Mouse (Mus musculus): ENCODE measurements around the gene Helb. TPM values are rescaled to one million over a fixed set of nuclear protein-coding genes. Genes with fewer than 3 reads are reported as not detected.

Helb gene
- polyA plus RNA-seq (2015; fragmentation: Nextera tagmentation; extraction: Ambion mirVana): 4.6 and 4.9 TPM in 2 replicates

GRCm38 (mm10) chr10:120112507-120113396 lies at the start of gene Helb:
TSS of gene Helb (minus strand) at chr10:120112987.
- no peaks in the 10 kb centered on the region for H3K36me3 ChIP-seq (ENCODE audit: poor library complexity, severe bottlenecking)
- H3K27ac ChIP-seq: peak within 1 kb of the TSS; percentile 63
- under 1% methylated on average over 55 of the region's 55 CpGs for whole genome bisulfite sequencing
- peak within 1 kb of the TSS; percentile 72 for H3K9ac ChIP-seq
- peaks cover 10% of the 10 kb centered on the region; the same call in 1 of the 2 replicates for H3K4me1 ChIP-seq
- H3K27me3 ChIP-seq: 0 out of 2 replicates have a peak, but pooled peaks cover 3% of the 10 kb centered on the region
- H3K9me3 ChIP-seq (replicated peaks): 0 out of 2 replicates have a peak, but pooled peaks cover 6% of the 10 kb centered on the region
- H3K4me2 ChIP-seq: peak within 1 kb of the TSS; percentile 80
- ATAC-seq: peak; percentile 99
- H3K4me3 ChIP-seq: peak within 1 kb of the TSS; percentile 70

- H3K4me1 ChIP-seq: no peaks in the 10 kb centered on the region
- no peak overlapping the region for H3K9ac ChIP-seq
- ATAC-seq: no peak
- WGBS: 84% methylated on average over 9 of the region's 9 CpGs
- no peaks in the 10 kb centered on the region for H3K27me3 ChIP-seq
- no peak overlapping the region for H3K27ac ChIP-seq
- H3K4me2 ChIP-seq: no peak overlapping the region
- H3K9me3 ChIP-seq (replicated peaks): no peaks in the 10 kb centered on the region
- no peak overlapping the region for H3K4me3 ChIP-seq
- no peaks in the 10 kb centered on the region for H3K36me3 ChIP-seq (ENCODE audit: poor library complexity, severe bottlenecking)
Measured at GRCm38 (mm10) chr10:120160533-120160932, 47.7 kb upstream of the Helb start.

GRCm38 (mm10) chr10:120153911-120154310 lies 41.1 kb upstream of the Helb start:
- no peaks in the 10 kb centered on the region for H3K36me3 ChIP-seq (ENCODE audit: poor library complexity, severe bottlenecking)
- no peak for ATAC-seq
- no peaks in the 10 kb centered on the region; the same call in 1 of the 2 replicates for H3K9me3 ChIP-seq (replicated peaks)
- no peaks in the 10 kb centered on the region for H3K27me3 ChIP-seq
- H3K4me3 ChIP-seq: no peak overlapping the region
- no peak overlapping the region for H3K4me2 ChIP-seq
- WGBS: 90% methylated on average over 2 of the region's 2 CpGs
- no peak overlapping the region for H3K27ac ChIP-seq
- H3K9ac ChIP-seq: no peak overlapping the region
- no peaks in the 10 kb centered on the region for H3K4me1 ChIP-seq

GRCm38 (mm10) chr10:120151672-120152071 lies 38.9 kb upstream of the Helb start:
- no peak for ATAC-seq
- Histone ChIP-seq H3K4me2 (no peak overlapping the region), H3K9ac (no peak overlapping the region), H3K27me3 (no peaks in the 10 kb centered on the region), H3K36me3 (ENCODE audit: poor library complexity, severe bottlenecking) (no peaks in the 10 kb centered on the region), H3K4me3 (no peak overlapping the region), H3K9me3 (replicated peaks) (no peaks in the 10 kb centered on the region; the same call in 1 of the 2 replicates), H3K27ac (no peak overlapping the region), H3K4me1 (no peaks in the 10 kb centered on the region)
- 95% methylated on average over 7 of the region's 7 CpGs for WGBS

GRCm38 (mm10) chr10:120140916-120141516 lies 28.2 kb upstream of the Helb start:
- Histone ChIP-seq H3K4me2 (no peak overlapping the region), H3K4me3 (no peak overlapping the region), H3K4me1 (no peaks in the 10 kb centered on the region), H3K27ac (no peak overlapping the region), H3K27me3 (no peaks in the 10 kb centered on the region), H3K36me3 (ENCODE audit: poor library complexity, severe bottlenecking) (no peaks in the 10 kb centered on the region), H3K9ac (no peak overlapping the region), H3K9me3 (replicated peaks) (peaks cover 13% of the 10 kb centered on the region)
- no peak for ATAC-seq
- 74% methylated on average over 10 of the region's 10 CpGs for WGBS

GRCm38 (mm10) chr10:120140193-120140592 lies 27.4 kb upstream of the Helb start:
- Histone ChIP-seq H3K9me3 (replicated peaks) (peaks cover 13% of the 10 kb centered on the region), H3K4me3 (no peak overlapping the region), H3K9ac (no peak overlapping the region), H3K27me3 (no peaks in the 10 kb centered on the region), H3K27ac (no peak overlapping the region), H3K36me3 (ENCODE audit: poor library complexity, severe bottlenecking) (no peaks in the 10 kb centered on the region), H3K4me1 (no peaks in the 10 kb centered on the region), H3K4me2 (no peak overlapping the region)
- WGBS: 64% methylated on average over 4 of the region's 4 CpGs
- no peak for ATAC-seq

- Histone ChIP-seq H3K4me1 (no peaks in the 10 kb centered on the region), H3K36me3 (ENCODE audit: poor library complexity, severe bottlenecking) (no peaks in the 10 kb centered on the region), H3K9ac (no peak overlapping the region), H3K4me2 (no peak overlapping the region), H3K9me3 (replicated peaks) (no peaks in the 10 kb centered on the region), H3K4me3 (no peak overlapping the region), H3K27me3 (no peaks in the 10 kb centered on the region), H3K27ac (no peak overlapping the region)
- ATAC-seq: no peak
- 89% methylated on average over 12 of the region's 12 CpGs for WGBS
Measured at GRCm38 (mm10) chr10:120136020-120136562, 23.3 kb upstream of the Helb start.

- Histone ChIP-seq H3K4me3 (no peak overlapping the region), H3K27ac (no peak overlapping the region), H3K4me2 (no peak overlapping the region), H3K36me3 (ENCODE audit: poor library complexity, severe bottlenecking) (no peaks in the 10 kb centered on the region), H3K9me3 (replicated peaks) (no peaks in the 10 kb centered on the region), H3K4me1 (no peaks in the 10 kb centered on the region), H3K27me3 (no peaks in the 10 kb centered on the region), H3K9ac (no peak overlapping the region)
- WGBS: 59% methylated on average over 11 of the region's 11 CpGs
- ATAC-seq: no peak
Measured at GRCm38 (mm10) chr10:120133697-120134096, 20.9 kb upstream of the Helb start.

- H3K4me3 ChIP-seq: no peak overlapping the region
- WGBS: 66% methylated on average over 16 of the region's 16 CpGs
- no peaks in the 10 kb centered on the region for H3K36me3 ChIP-seq (ENCODE audit: poor library complexity, severe bottlenecking)
- H3K4me2 ChIP-seq: no peak overlapping the region
- no peaks in the 10 kb centered on the region for H3K4me1 ChIP-seq
- H3K9me3 ChIP-seq (replicated peaks): no peaks in the 10 kb centered on the region
- no peak overlapping the region for H3K9ac ChIP-seq
- ATAC-seq: no peak
- no peak overlapping the region for H3K27ac ChIP-seq
- no peaks in the 10 kb centered on the region for H3K27me3 ChIP-seq
Measured at GRCm38 (mm10) chr10:120130621-120131020, 17.8 kb upstream of the Helb start.

- WGBS: 56% methylated on average over 13 of the region's 13 CpGs
- H3K4me2 ChIP-seq: no peak overlapping the region
- H3K36me3 ChIP-seq (ENCODE audit: poor library complexity, severe bottlenecking): no peaks in the 10 kb centered on the region
- no peaks in the 10 kb centered on the region for H3K4me1 ChIP-seq
- H3K27me3 ChIP-seq: no peaks in the 10 kb centered on the region
- H3K9me3 ChIP-seq (replicated peaks): no peaks in the 10 kb centered on the region
- H3K4me3 ChIP-seq: no peak overlapping the region
- H3K27ac ChIP-seq: no peak overlapping the region
- ATAC-seq: no peak
- H3K9ac ChIP-seq: no peak overlapping the region
Measured at GRCm38 (mm10) chr10:120128601-120129277, 16.0 kb upstream of the Helb start.

- 82% methylated on average over 10 of the region's 10 CpGs for WGBS
- no peak for ATAC-seq
- H3K27ac ChIP-seq: no peak overlapping the region
- H3K36me3 ChIP-seq (ENCODE audit: poor library complexity, severe bottlenecking): no peaks in the 10 kb centered on the region
- H3K9ac ChIP-seq: no peak overlapping the region
- no peak overlapping the region for H3K4me2 ChIP-seq
- H3K27me3 ChIP-seq: no peaks in the 10 kb centered on the region
- no peak overlapping the region for H3K4me3 ChIP-seq
- H3K9me3 ChIP-seq (replicated peaks): no peaks in the 10 kb centered on the region
- no peaks in the 10 kb centered on the region for H3K4me1 ChIP-seq
Measured at GRCm38 (mm10) chr10:120125465-120125857, 12.7 kb upstream of the Helb start.
